Mouse (Mus musculus): ENCODE measurements around the gene Ngdn. TPM values are rescaled to one million over a fixed set of nuclear protein-coding genes. Genes with fewer than 3 reads are reported as not detected.

The Ngdn gene
- polyA plus RNA-seq, 1 experiment from 2014 or later = 28.8 TPM

DNA sequence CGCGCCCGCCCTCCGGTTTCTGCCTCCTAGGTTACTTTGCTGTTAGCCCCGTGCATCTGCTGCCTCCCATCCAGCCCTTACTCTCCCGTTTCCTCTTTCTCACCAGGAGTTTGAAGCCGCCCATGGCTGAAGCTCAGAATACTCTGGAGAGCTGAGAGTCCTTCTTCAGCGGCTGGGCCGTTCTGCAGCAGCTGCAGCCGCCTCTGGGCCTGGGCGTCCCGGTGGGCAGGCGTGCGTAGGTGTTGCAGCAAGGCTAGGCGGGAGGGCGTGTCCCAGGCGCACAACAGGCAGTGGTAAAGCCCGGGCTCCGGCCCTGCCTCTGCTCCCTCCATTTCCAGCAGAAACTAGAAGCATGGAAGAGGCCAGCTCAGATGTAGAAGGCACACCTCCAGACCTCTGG is 56.5 kb downstream of the Ngdn start:
- no peaks in the 10 kb centered on the region for H3K27me3 ChIP-seq (ENCODE audit: control insufficient read depth, insufficient read depth, low read depth, low read length)
- H3K36me3 ChIP-seq (ENCODE audit: control insufficient read depth, insufficient read depth) = no peaks in the 10 kb centered on the region
- WGBS (ENCODE audit: insufficient replicate concordance) = 47% methylated on average over 19 of the region's 19 CpGs
- no peak overlapping the region for H3K27ac ChIP-seq (ENCODE audit: low read length)
- H3K9me3 ChIP-seq (replicated peaks; ENCODE audit: control insufficient read depth, low read length) = no peaks in the 10 kb centered on the region
- no peak for ATAC-seq (ENCODE audit: low read depth)
- H3K9ac ChIP-seq (ENCODE audit: low read depth, low read length) = no peak overlapping the region
- H3K4me2 ChIP-seq (ENCODE audit: low read depth, low read length) = peak overlapping the region; percentile 7; the same call in 1 of the 2 replicates
- no peaks in the 10 kb centered on the region for H3K4me1 ChIP-seq (ENCODE audit: control insufficient read depth, low read depth, low read length)
- no peak overlapping the region for H3K4me3 ChIP-seq (ENCODE audit: low read depth, low read length)

MicroRNAs encoded within 50 kb of the gene (microRNA counts, 519-probe panel; counts per million panel counts)
- 1,228 counts per million, percentile 9 among the panel's probes with 10 or more counts for microRNA mmu-miR-208b

Small RNA genes lying within 50 kb of the gene (microRNA-seq; reads per million reads assigned to microRNA genes)
- 53.9 reads per million, percentile 47 among the genes with 10 or more reads in this experiment for gene Mir208b

Other genes starting within 250 kb of the Ngdn start
- gene Slc7a8, start 233.5 kb upstream of the Ngdn start, polyA plus RNA-seq (2015; fragmentation: Nextera tagmentation; extraction: Ambion mirVana) = 3.0 and 4.9 TPM in 2 replicates
- gene Rnf212b, start 201.3 kb upstream of the Ngdn start, polyA plus RNA-seq (2015; fragmentation: Nextera tagmentation; extraction: Ambion mirVana) = not detected in 2 replicates
- gene Homez, start 144.5 kb upstream of the Ngdn start, polyA plus RNA-seq (2015; fragmentation: Nextera tagmentation; extraction: Ambion mirVana) = 2.4 and 2.7 TPM in 2 replicates
- gene Ppp1r3e, start 137.9 kb upstream of the Ngdn start, polyA plus RNA-seq (2015; fragmentation: Nextera tagmentation; extraction: Ambion mirVana) = 0.51 and 0.55 TPM in 2 replicates
- 0.42 and 0.69 TPM in 2 replicates for gene Bcl2l2, start 132.1 kb upstream of the Ngdn start, polyA plus RNA-seq (2015; fragmentation: Nextera tagmentation; extraction: Ambion mirVana)
- gene Gm20521, start 132.0 kb upstream of the Ngdn start, polyA plus RNA-seq (2015; fragmentation: Nextera tagmentation; extraction: Ambion mirVana) = 0.11 TPM in 1 of 2 replicates, not detected in the other
- 30.1 and 32.0 TPM in 2 replicates for gene Pabpn1, start 123.0 kb upstream of the Ngdn start, polyA plus RNA-seq (2015; fragmentation: Nextera tagmentation; extraction: Ambion mirVana)
- gene Slc22a17, start 102.3 kb upstream of the Ngdn start, polyA plus RNA-seq (2015; fragmentation: Nextera tagmentation; extraction: Ambion mirVana) = 1.3 and 1.5 TPM in 2 replicates
- 0.26 and 0.42 TPM in 2 replicates for gene Efs, start 89.3 kb upstream of the Ngdn start, polyA plus RNA-seq (2015; fragmentation: Nextera tagmentation; extraction: Ambion mirVana)
- not detected in 2 replicates for gene Il25, start 82.8 kb upstream of the Ngdn start, polyA plus RNA-seq (2015; fragmentation: Nextera tagmentation; extraction: Ambion mirVana)
- 0.20 TPM in 1 of 2 replicates, not detected in the other for gene Cmtm5, start 79.2 kb upstream of the Ngdn start, polyA plus RNA-seq (2015; fragmentation: Nextera tagmentation; extraction: Ambion mirVana)
- gene Myh6, start 48.5 kb upstream of the Ngdn start, polyA plus RNA-seq (2015; fragmentation: Nextera tagmentation; extraction: Ambion mirVana) = 0.51 and 0.54 TPM in 2 replicates
- gene Gm17428, start 38.5 kb upstream of the Ngdn start, polyA plus RNA-seq (2015; fragmentation: Nextera tagmentation; extraction: Ambion mirVana) = not detected in 2 replicates
- 1.8 and 3.1 TPM in 2 replicates for gene Myh7, start 20.8 kb upstream of the Ngdn start, polyA plus RNA-seq (2015; fragmentation: Nextera tagmentation; extraction: Ambion mirVana)
- 0.84 and 1.1 TPM in 2 replicates for gene Zfhx2, start 76.9 kb downstream of the Ngdn start, polyA plus RNA-seq (2015; fragmentation: Nextera tagmentation; extraction: Ambion mirVana)
- 5.1 and 5.3 TPM in 2 replicates for gene Thtpa, start 79.3 kb downstream of the Ngdn start, polyA plus RNA-seq (2015; fragmentation: Nextera tagmentation; extraction: Ambion mirVana)
- 16.9 and 19.8 TPM in 2 replicates for gene Ap1g2, start 91.1 kb downstream of the Ngdn start, polyA plus RNA-seq (2015; fragmentation: Nextera tagmentation; extraction: Ambion mirVana)
- not detected in 2 replicates for gene Jph4, start 101.5 kb downstream of the Ngdn start, polyA plus RNA-seq (2015; fragmentation: Nextera tagmentation; extraction: Ambion mirVana)
- not detected in 2 replicates for gene Dhrs2, start 206.6 kb downstream of the Ngdn start, polyA plus RNA-seq (2015; fragmentation: Nextera tagmentation; extraction: Ambion mirVana)